ENCODE assay signal across 8 mouse cellular contexts in the genomic region with DNA sequence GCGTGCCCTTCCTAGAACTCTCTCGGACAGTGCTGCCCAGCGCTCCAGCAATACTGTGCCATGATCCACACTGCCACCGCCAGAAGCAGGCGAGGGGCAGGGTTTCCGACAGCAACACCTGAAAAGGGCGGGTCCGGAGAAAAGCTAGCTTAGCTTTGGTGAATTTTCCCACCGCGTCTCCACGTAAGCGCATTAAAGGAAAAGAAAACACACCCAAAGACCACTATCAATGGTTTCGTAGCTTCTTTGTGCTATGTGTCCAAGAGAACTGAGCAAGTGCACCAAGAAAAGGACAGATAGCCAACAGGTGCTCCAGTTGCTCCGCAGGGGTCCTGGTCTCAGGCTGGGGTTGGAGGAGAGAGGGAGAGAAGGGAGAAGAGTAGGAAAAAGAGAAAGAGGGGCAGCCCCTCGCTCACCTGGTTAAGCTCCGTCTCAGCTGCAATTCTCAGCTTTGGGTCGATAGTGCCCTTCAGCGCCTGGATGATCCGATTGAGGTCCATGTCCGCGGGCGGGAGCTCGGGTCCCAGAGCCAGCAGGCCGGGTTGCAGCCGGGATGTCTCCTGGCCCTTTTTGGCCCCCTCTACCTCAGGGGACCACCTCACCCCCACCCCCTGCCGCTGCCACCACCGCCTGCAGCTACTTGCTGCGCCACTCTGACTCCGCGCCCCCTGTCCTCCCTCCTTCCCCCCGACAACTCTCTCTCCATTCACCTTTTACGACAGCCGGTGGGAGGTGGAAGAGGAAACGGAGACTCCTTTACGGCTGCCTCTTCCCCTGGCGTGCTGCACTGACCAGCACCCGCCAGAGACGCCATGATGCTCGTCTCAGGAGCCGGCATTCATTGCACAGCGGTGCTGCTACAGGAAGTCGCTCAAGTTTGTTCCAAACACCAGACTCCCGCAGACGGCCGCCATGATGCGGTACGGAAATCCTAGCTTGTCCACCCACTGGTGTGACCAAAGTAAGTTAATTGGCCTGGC. TPM values are rescaled to one million over a fixed set of nuclear protein-coding genes. Genes with fewer than 3 reads are reported as not detected.
DNase-seq lines count a peak whose midpoint lies in the region; ATAC-seq lines count a peak whose summit lies in the region.

A gene (minus strand): TSS at position 720 of the 980 bp plus-strand sequence.

- no peaks in the 10 kb centered on the region for H3K36me3 ChIP-seq in hindbrain, embryonic 11.5 days (ENCODE audit: control insufficient read depth, insufficient read depth, low read length)

- peak; percentile 98 for ATAC-seq in hindbrain, embryonic 11.5 days (ENCODE audit: low FRiP score)

- H3K9me3 ChIP-seq in hindbrain, embryonic 11.5 days (ENCODE audit: control insufficient read depth, low read length) = no peaks in the 10 kb centered on the region

- H3K27ac ChIP-seq in hindbrain, embryonic 11.5 days (ENCODE audit: low read depth, low read length) = no peak within 1 kb of the TSS

- H3K4me2 ChIP-seq in hindbrain, embryonic 11.5 days (replicated peaks; ENCODE audit: low read depth, low read length) = peak within 1 kb of the TSS; percentile 82

- H3K27me3 ChIP-seq in hindbrain, embryonic 11.5 days (ENCODE audit: control insufficient read depth, insufficient read depth, low read length) = no peaks in the 10 kb centered on the region

- 1% methylated on average over 47 of the region's 47 CpGs for WGBS in hindbrain, embryonic 11.5 days

- H3K4me1 ChIP-seq in hindbrain, embryonic 11.5 days (replicated peaks; ENCODE audit: control insufficient read depth, insufficient read depth, low read length) = no peaks in the 10 kb centered on the region

- H3K9ac ChIP-seq in hindbrain, embryonic 11.5 days (ENCODE audit: low read depth, low read length) = peak within 1 kb of the TSS; percentile 74

- peak within 1 kb of the TSS; percentile 71 for H3K4me3 ChIP-seq in hindbrain, embryonic 11.5 days (ENCODE audit: low read depth, low read length)

- DNase-seq in Muller cell, postnatal 12 days (ENCODE audit: inconsistent ontology term) = peak; percentile 92
- peak; percentile 96 for DNase-seq in cerebellum, adult 9-11 months
- peak; percentile 97 to 98 for DNase-seq in frontal cortex, adult 2 months (ENCODE audit: extremely low spot score in 1 of 2, low spot score in 1 of 2)
- peak; percentile 95 for DNase-seq in hindbrain, embryonic 11.5 days (ENCODE audit: low spot score)
- DNase-seq in layer of hippocampus, postnatal 10 days (ENCODE audit: low spot score in 2 of 2) = peak; percentile 87 to 90
- DNase-seq in lung, postnatal 10 days = peak; percentile 96
- peak; percentile 87 for DNase-seq in ovary, postnatal 36 days (ENCODE audit: low spot score)
- DNase-seq in thymus, postnatal 25 days = peak; percentile 87

RNA-seq across cellular contexts. Expression of the gene that starts here (rescaled TPM):
- 26.2 and 28.3 TPM in 2 replicates for polyA plus RNA-seq in frontal cortex, adult 2 months (2012; rRNA removed)
- 24.7 and 27.7 TPM in 2 replicates for polyA plus RNA-seq in hindbrain, embryonic 11.5 days (2014; fragmentation: Nextera tagmentation; extraction: Ambion mirVana)
- total RNA-seq in layer of hippocampus, postnatal 10 days (2021) = 10 to 100 TPM; 34.0 to 35.5 TPM
